Mouse (Mus musculus): ENCODE data around the gene Rnf216. TPM values are rescaled to one million over a fixed set of nuclear protein-coding genes. Genes with fewer than 3 reads are reported as not detected.

The Rnf216 gene
- polyA plus RNA-seq, 1 experiment from 2014 or later = 37.6 TPM

DNA sequence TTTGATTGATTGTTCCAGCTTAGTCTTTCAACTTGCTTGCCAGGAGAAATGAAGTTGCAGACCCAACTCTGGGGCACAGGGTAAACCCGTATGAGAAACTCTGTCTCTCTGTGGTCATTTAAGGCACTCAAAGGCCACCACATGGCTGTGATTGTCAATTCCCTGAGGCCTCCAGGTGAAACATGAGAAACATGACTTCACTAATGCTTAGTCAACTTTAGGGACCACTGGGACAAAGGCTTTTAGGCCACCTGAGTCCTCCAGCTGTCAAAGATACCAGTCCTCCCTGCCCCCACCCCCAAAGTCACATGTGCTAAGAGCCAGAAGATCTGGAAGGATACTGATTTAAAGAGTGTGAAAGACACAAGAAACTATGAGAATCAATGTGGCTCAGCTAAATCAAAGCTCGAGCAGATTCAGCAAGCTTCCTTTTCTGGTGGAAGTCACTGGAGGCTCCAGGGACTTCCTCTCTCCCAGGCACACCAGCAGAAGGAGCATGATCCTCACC, 80.1 kb downstream of the Rnf216 start:
- Histone ChIP-seq H3K9me3 (no peaks in the 10 kb centered on the region), H3K4me2 (no peak overlapping the region), H3K4me1 (peaks cover 20% of the 10 kb centered on the region), H3K27ac (0 out of 2 replicates have a peak overlapping the region, but pooled peaks have one; percentile 11), H3K4me3 (no peak overlapping the region), H3K27me3 (no peaks in the 10 kb centered on the region), H3K9ac (no peak overlapping the region), H3K36me3 (peaks cover 4% of the 10 kb centered on the region)
- 44% methylated on average over 2 of the region's 2 CpGs for WGBS
- no peak for ATAC-seq (ENCODE audit: borderline replicate concordance, extremely low read depth, low FRiP score, low TSS enrichment)

DNA sequence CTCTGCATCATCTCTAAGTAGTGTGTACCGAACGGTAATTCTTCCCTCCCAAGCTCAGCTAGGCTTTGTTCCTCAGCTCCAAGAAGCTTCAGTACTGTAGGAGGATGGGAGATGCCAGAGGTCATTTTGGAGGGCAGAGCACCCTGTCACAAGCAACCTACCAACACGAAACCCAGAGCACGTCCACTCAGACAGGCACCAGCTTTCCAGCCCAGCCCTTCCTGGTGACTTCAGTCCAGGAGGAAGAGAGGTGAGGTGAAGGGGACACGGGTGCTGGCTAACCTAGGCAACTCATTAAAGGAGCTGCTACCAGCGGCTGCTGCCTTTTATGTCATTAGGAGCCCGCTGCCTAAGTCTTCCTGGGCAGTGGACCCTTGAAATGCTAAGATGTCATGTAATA, 81.1 kb downstream of the Rnf216 start:
- H3K4me2 ChIP-seq = peak overlapping the region; percentile 22; the same call in 1 of the 2 replicates
- peaks cover 14% of the 10 kb centered on the region for H3K36me3 ChIP-seq
- H3K4me3 ChIP-seq = no peak overlapping the region
- no peaks in the 10 kb centered on the region for H3K9me3 ChIP-seq
- H3K4me1 ChIP-seq = peaks cover 20% of the 10 kb centered on the region
- WGBS = 53% methylated on average over 7 of the region's 7 CpGs
- peak overlapping the region; percentile 68 for H3K27ac ChIP-seq
- ATAC-seq (ENCODE audit: borderline replicate concordance, extremely low read depth, low FRiP score, low TSS enrichment) = no peak
- H3K27me3 ChIP-seq = no peaks in the 10 kb centered on the region
- no peak overlapping the region for H3K9ac ChIP-seq

DNA sequence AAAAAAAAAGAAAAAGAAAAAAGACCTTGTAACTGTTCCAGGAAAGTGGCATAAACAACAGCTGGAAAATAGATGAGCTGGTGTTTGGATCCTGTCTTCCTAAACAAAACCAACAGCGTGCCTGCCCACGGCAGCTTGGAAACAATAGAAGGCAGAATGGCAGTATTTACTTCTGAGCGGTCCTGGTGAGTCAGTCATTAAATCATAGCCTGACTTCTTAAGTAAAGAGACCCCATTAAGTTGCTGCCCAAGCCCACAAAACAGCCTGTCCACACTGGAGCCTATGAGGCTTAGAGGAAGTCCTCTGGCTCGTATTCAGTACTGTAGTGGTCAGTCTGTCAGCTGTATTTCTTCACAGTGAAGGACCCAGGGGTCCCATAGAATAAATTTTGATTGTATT, 81.6 kb downstream of the Rnf216 start:
- H3K27ac ChIP-seq = peak overlapping the region; percentile 68
- peaks cover 19% of the 10 kb centered on the region for H3K36me3 ChIP-seq
- H3K4me2 ChIP-seq = peak overlapping the region; percentile 22; the same call in 1 of the 2 replicates
- H3K9ac ChIP-seq = no peak overlapping the region
- H3K27me3 ChIP-seq = no peaks in the 10 kb centered on the region
- H3K4me1 ChIP-seq = peaks cover 20% of the 10 kb centered on the region
- WGBS = 28% methylated on average over 4 of the region's 4 CpGs
- no peak overlapping the region for H3K4me3 ChIP-seq
- ATAC-seq (ENCODE audit: borderline replicate concordance, extremely low read depth, low FRiP score, low TSS enrichment) = peak; percentile 69; the same call in 1 of the 2 replicates
- H3K9me3 ChIP-seq = no peaks in the 10 kb centered on the region

DNA sequence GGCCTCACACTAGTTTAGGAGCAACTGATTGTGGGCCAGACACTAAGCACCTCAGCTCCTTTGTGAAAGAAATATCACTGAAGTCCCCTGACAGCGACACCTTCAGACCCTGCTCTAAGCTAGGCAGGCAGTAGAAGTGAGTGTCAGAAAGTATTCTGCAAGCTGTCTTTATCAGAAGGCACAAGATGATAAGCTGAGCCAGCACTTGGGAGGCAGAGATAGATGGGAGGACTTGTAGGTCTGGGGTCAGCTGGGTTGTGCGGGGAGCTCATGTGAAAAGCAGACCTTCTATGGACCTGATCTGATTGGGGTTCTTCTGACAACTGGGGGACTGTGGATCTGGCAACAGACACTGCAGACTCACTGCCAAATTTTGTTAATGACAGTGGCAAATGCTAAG, 88.9 kb downstream of the Rnf216 start:
- H3K27ac ChIP-seq = no peak overlapping the region
- no peak overlapping the region for H3K9ac ChIP-seq
- no peaks in the 10 kb centered on the region for H3K9me3 ChIP-seq
- no peaks in the 10 kb centered on the region for H3K4me1 ChIP-seq
- no peak for ATAC-seq (ENCODE audit: borderline replicate concordance, extremely low read depth, low FRiP score, low TSS enrichment)
- no peak overlapping the region for H3K4me2 ChIP-seq
- 77% methylated on average over 2 of the region's 2 CpGs for WGBS
- H3K36me3 ChIP-seq = peaks cover 34% of the 10 kb centered on the region
- no peak overlapping the region for H3K4me3 ChIP-seq
- no peaks in the 10 kb centered on the region for H3K27me3 ChIP-seq

DNA sequence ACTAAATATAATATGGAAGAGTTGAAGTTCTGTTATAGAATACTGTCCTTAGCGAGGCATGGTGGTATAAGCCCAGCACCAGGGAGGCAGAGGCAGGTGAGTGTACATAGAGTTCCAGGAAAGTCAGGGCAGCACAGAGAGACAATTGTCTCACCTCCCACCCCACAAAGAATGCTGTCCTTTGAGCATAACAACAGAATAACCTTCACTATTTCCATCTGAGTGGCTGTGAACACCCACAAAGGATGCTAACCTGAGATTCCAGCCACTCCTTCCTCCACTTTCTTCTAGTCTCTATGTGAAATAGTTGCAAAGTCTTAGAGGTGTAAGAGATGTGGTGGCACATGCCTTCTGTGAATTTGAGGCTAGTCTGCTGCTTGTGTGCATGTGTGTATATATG, 89.8 kb downstream of the Rnf216 start:
- Histone ChIP-seq H3K4me2 (no peak overlapping the region), H3K9me3 (no peaks in the 10 kb centered on the region), H3K9ac (no peak overlapping the region), H3K4me3 (no peak overlapping the region), H3K4me1 (no peaks in the 10 kb centered on the region), H3K27me3 (no peaks in the 10 kb centered on the region), H3K36me3 (peaks cover 34% of the 10 kb centered on the region), H3K27ac (no peak overlapping the region)
- 87% methylated on average over 1 of the region's 1 CpGs for WGBS
- no peak for ATAC-seq (ENCODE audit: borderline replicate concordance, extremely low read depth, low FRiP score, low TSS enrichment)

DNA sequence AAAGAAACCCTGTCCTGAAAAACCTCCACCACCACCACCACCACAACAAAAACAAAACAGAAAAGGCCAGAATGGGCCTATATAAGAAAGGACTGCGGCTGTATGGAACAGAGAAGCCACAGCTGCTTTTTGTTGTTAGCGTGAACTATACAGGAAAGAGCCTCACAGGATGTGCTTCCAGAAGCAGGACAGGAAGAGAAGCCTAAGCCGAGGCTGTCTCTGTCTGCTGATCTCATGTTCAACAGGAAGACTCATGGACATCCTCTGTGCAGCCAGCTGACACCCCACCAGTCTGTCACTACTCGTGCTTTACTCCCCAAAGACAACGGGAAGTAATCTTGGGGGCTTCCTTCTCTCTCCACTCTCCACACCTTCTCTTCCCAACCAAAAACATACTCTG, 95.4 kb downstream of the Rnf216 start:
- Histone ChIP-seq H3K9me3 (no peaks in the 10 kb centered on the region), H3K4me2 (no peak overlapping the region), H3K36me3 (peaks cover 42% of the 10 kb centered on the region), H3K27ac (peak overlapping the region; percentile 56), H3K4me3 (no peak overlapping the region), H3K4me1 (no peaks in the 10 kb centered on the region), H3K9ac (no peak overlapping the region), H3K27me3 (no peaks in the 10 kb centered on the region)
- WGBS = 65% methylated on average over 5 of the region's 5 CpGs
- no peak for ATAC-seq (ENCODE audit: borderline replicate concordance, extremely low read depth, low FRiP score, low TSS enrichment)

DNA sequence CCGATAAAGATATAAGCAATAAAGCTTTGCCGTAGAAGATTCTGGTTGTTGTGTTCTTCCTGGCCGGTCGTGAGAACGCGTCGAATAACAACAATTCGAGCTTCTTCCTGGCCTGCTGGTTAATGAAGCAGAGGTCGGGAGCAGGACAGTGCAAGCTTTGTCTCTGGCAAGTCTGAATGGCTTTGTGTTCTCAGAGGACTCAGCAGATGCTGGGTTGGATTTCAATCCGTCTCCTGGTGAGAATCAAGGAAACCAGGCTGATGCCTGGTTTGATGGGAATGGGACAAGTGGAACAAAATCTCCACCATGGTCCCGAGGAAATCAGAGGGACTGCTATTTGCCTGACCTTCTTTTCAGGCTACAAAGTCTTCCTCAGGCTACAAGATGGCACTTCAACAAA, 103.4 kb downstream of the Rnf216 start:
- no peak overlapping the region for H3K4me2 ChIP-seq
- 91% methylated on average over 11 of the region's 11 CpGs for WGBS
- peaks cover 39% of the 10 kb centered on the region for H3K36me3 ChIP-seq
- H3K9ac ChIP-seq = no peak overlapping the region
- H3K27ac ChIP-seq = no peak overlapping the region
- no peak for ATAC-seq (ENCODE audit: borderline replicate concordance, extremely low read depth, low FRiP score, low TSS enrichment)
- H3K27me3 ChIP-seq = no peaks in the 10 kb centered on the region
- H3K9me3 ChIP-seq = no peaks in the 10 kb centered on the region
- no peaks in the 10 kb centered on the region for H3K4me1 ChIP-seq
- H3K4me3 ChIP-seq = no peak overlapping the region

DNA sequence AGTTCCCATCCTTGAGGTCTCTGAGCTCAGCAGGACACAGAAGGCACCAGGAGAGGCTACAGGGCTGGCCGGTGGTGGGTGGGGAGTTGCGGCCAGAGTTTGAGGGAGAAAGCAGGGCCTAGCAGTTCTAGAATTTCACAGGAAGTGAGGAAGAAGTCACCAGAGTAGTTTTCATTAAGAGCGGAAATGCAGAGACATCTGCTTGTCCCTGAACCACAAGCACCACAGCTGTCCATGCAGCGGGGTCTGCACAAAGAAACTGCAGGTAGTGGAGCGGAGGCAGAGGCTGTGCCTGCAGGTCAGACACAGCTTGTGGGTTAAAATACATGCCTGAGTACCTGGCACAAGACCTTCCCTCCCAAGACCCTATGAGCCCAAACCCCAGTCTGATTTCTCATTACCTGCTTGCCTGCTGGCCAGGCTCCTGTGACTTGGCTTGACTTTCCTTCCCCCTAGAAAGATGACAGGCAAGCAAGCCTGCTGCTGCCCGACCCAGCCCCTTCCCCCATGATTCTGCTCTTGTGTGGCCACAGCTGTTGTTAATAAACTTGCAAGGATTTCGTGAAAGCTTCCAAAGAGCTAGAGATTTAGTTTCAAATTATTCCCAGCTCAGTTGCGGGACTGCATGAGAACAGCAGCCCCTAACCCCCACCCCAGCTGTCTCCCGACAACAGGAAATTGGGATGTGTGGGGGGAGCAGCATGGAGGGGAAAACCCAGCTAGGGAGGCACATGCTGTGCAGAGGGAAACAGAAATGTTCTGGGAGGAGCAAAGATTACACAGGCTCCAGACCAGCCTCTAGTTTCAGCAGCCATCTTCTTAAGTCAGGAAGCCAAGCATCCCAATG, 111.9 kb downstream of the Rnf216 start:
- Histone ChIP-seq H3K36me3 (peaks cover 6% of the 10 kb centered on the region), H3K27ac (peak overlapping the region; percentile 95), H3K4me3 (no peak overlapping the region), H3K27me3 (no peaks in the 10 kb centered on the region), H3K9me3 (no peaks in the 10 kb centered on the region), H3K4me2 (no peak overlapping the region; the same call in 1 of the 2 replicates), H3K9ac (0 out of 2 replicates have a peak overlapping the region, but pooled peaks have one; percentile 5), H3K4me1 (peaks cover 25% of the 10 kb centered on the region)
- 44% methylated on average over 9 of the region's 9 CpGs for WGBS
- peak; percentile 84 for ATAC-seq (ENCODE audit: borderline replicate concordance, extremely low read depth, low FRiP score, low TSS enrichment)

DNA sequence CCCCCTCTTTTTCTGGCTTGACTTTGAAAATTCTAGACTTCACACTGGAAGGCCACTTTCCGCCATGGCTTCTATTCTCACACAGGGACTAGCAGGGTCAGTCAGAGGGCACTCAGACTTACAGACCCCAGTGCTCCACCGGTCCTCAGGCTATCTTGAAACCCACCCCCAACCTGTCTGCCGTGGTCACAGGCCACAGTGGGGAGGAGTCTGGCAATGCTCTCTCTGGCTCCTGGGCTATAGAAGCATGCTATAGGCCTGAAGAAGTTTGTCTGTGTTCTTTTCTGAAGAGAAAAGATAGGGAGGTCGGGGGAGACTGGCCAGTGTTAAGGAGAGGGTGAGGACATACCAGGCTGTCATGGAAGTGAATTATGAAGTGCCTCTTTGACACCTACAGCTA, 112.7 kb downstream of the Rnf216 start:
- peaks cover 25% of the 10 kb centered on the region for H3K4me1 ChIP-seq
- H3K9ac ChIP-seq = no peak overlapping the region
- peak overlapping the region; percentile 95 for H3K27ac ChIP-seq
- no peak for ATAC-seq (ENCODE audit: borderline replicate concordance, extremely low read depth, low FRiP score, low TSS enrichment)
- no peak overlapping the region for H3K4me3 ChIP-seq
- H3K27me3 ChIP-seq = no peaks in the 10 kb centered on the region
- no peaks in the 10 kb centered on the region for H3K9me3 ChIP-seq
- H3K36me3 ChIP-seq = peaks cover 6% of the 10 kb centered on the region
- 33% methylated on average over 4 of the region's 4 CpGs for WGBS
- H3K4me2 ChIP-seq = no peak overlapping the region

DNA sequence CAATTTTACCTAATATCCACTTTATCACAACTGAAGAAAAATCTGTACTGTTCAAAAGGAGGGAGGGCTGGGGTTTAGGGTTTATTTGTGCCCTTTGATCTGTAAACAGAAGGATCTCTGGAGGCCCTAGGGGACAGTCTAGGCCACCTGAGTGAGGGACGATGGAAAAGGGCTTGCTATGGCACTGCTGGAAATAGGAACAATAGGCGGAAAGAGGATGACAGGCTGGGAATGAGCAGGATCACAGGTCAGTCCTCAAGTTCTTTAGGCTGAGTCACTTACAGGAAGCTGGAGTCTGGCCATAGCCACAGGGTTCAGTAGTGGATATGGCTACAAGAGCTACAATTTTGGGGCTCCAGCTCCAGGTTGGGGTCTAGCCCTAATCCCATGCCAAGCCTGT, 114.6 kb downstream of the Rnf216 start:
- no peak overlapping the region for H3K4me2 ChIP-seq
- H3K4me1 ChIP-seq = peaks cover 25% of the 10 kb centered on the region

DNA sequence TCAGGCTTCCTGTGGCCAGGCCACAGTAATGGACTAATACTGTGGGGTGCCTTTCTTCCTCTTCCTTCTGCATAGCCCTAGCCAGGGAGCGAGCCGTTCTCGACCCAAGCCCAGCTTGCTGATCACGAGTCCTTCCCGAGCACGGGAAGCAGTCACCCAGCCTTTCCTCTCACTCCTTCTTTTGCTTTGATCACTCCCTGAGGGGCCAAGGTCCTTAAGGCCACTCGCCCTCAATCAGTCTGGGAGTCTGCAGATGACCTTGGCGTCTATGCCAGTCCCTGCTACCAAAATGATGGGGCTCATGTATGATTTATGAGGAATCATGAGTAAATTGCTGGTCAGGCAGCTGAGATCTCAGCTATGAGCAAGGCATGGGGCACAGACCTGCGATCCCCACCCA, 115.3 kb downstream of the Rnf216 start:
- no peak overlapping the region for H3K9ac ChIP-seq
- peaks cover 25% of the 10 kb centered on the region for H3K4me1 ChIP-seq
- peaks cover 23% of the 10 kb centered on the region for H3K36me3 ChIP-seq
- H3K27ac ChIP-seq = peak overlapping the region; percentile 61
- H3K9me3 ChIP-seq = no peaks in the 10 kb centered on the region
- no peak for ATAC-seq (ENCODE audit: borderline replicate concordance, extremely low read depth, low FRiP score, low TSS enrichment)
- no peak overlapping the region for H3K4me2 ChIP-seq
- WGBS = 60% methylated on average over 9 of the region's 9 CpGs
- H3K4me3 ChIP-seq = no peak overlapping the region
- no peaks in the 10 kb centered on the region for H3K27me3 ChIP-seq

More for the DNA sequence above, 114.6 kb downstream of the Rnf216 start:
- Histone ChIP-seq H3K9ac (no peak overlapping the region), H3K27me3 (no peaks in the 10 kb centered on the region), H3K4me3 (no peak overlapping the region), H3K27ac (peak overlapping the region; percentile 61), H3K36me3 (peaks cover 17% of the 10 kb centered on the region), H3K9me3 (no peaks in the 10 kb centered on the region)
- ATAC-seq (ENCODE audit: borderline replicate concordance, extremely low read depth, low FRiP score, low TSS enrichment) = no peak
- WGBS = 39% methylated on average over 2 of the region's 2 CpGs

DNA sequence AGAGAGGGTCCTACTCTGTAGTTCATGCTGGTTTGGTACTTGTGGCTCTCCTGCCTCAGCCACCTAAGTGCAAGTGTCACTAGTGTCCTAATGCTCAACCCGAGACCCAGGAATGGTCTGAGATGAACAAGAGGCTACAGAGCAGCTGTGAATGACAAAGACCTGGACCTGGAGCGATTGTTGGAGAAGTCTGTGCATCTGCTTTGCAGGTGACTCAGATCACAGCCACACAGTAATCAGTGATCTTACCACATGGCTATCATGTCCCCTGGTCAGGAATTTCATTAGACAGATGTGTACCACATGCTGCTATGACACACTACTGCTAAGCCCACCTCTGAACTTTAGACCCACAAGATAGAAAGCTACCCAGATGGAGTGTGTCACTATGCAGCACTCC, 118.0 kb downstream of the Rnf216 start:
- Histone ChIP-seq H3K27me3 (no peaks in the 10 kb centered on the region), H3K9ac (no peak overlapping the region), H3K4me2 (no peak overlapping the region), H3K9me3 (no peaks in the 10 kb centered on the region), H3K27ac (no peak overlapping the region), H3K36me3 (peaks cover 38% of the 10 kb centered on the region), H3K4me3 (no peak overlapping the region), H3K4me1 (0 out of 2 replicates have a peak, but pooled peaks cover 4% of the 10 kb centered on the region)
- ATAC-seq (ENCODE audit: borderline replicate concordance, extremely low read depth, low FRiP score, low TSS enrichment) = no peak
- WGBS = 68% methylated on average over 2 of the region's 2 CpGs

Data from lung, embryonic 15.5 days (tissue).